ENCODE assay signal across 8 mouse cellular contexts in the genomic region with DNA sequence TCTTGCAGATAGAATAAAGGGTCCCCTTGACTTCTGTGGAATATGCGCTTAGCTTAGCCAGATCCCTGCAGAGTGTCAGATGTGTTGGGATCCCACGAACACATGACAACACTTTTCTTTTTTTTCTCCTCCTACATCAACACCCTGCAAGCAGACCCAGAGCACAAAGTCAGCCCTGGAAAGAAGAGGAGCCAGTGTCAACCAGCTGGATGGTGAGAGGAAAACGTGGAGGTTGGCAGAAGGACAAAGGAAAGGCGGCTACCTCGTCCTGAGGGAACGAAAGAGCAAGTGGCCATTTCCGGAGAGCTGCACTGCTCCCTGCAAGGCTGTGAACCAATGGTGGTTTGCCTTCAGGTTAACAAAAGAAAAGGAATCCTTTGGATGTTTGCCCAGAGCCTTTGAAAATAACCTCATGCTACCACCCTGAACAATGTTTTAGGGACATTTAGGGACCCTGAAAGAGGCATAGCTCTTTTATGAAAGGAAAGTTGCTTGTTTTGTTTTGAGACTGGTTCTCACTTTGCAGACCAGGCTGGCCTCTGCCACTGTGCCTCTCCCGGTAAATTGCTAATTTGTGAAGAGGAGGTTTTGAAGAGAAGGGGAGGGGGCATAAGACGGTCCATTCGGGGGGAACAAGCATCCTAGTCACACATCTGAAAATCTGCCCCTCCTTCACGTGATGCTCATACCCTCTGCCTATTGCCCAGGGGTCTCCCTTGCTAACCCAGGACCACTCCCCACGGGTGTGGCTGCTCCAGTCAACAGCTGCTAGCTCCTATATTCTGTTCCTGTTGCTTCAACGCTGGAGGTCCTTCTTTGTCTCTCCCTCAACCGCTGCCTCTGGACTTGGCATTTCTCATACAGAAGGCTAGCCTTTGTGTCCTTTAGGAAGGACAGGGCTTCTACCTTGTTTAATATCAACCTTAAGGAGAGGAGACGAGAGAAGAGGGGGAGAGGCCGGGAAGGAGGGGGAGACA. TPM values are rescaled to one million over a fixed set of nuclear protein-coding genes. Genes with fewer than 3 reads are reported as not detected.
A peak's percentile ranks its signal among the peaks of the same experiment; 100 is the strongest.
DNase-seq lines count a peak whose midpoint lies in the region; ATAC-seq and TF ChIP-seq lines count a peak whose summit lies in the region.

No protein-coding gene starts in this region.

- 15% methylated on average over 16 of the region's 16 CpGs for WGBS in forebrain, embryonic 10.5 days
- 7% methylated on average over 16 of the region's 16 CpGs for WGBS in hindbrain, embryonic 14.5 days
- WGBS in lung, embryonic 15.5 days: 15% methylated on average over 16 of the region's 16 CpGs
- WGBS in stomach, postnatal 0 days: 17% methylated on average over 16 of the region's 16 CpGs

- no peaks in the 10 kb centered on the region for H3K36me3 ChIP-seq in forebrain, embryonic 10.5 days (replicated peaks)
- no peaks in the 10 kb centered on the region for H3K36me3 ChIP-seq in hindbrain, embryonic 14.5 days (replicated peaks; ENCODE audit: control insufficient read depth, insufficient read depth)
- H3K36me3 ChIP-seq in lung, embryonic 15.5 days: no peaks in the 10 kb centered on the region
- no peaks in the 10 kb centered on the region for H3K36me3 ChIP-seq in stomach, postnatal 0 days (ENCODE audit: control insufficient read depth, insufficient read depth, low read length)

- H3K9ac ChIP-seq in hindbrain, embryonic 14.5 days: peak overlapping the region; percentile 46; the same call in 1 of the 2 replicates
- peak overlapping the region; percentile 20; the same call in 1 of the 2 replicates for H3K9ac ChIP-seq in lung, embryonic 15.5 days
- peak overlapping the region; percentile 50 for H3K9ac ChIP-seq in stomach, postnatal 0 days (ENCODE audit: low read length)

- peak overlapping the region; percentile 49 for H3K4me3 ChIP-seq in forebrain, embryonic 10.5 days
- no peak overlapping the region for H3K4me3 ChIP-seq in hindbrain, embryonic 14.5 days (replicated peaks; ENCODE audit: low read length)
- H3K4me3 ChIP-seq in lung, embryonic 15.5 days: peak overlapping the region; percentile 44; the same call in 1 of the 2 replicates
- H3K4me3 ChIP-seq in stomach, postnatal 0 days (ENCODE audit: low read depth, low read length): no peak overlapping the region

- no peak for TF ChIP-seq CTCF in stomach, postnatal 0 days (IDR thresholded peaks at IDR 0.05; ENCODE audit: low read depth)

- peaks cover 60% of the 10 kb centered on the region for H3K4me1 ChIP-seq in forebrain, embryonic 10.5 days
- peaks cover 23% of the 10 kb centered on the region for H3K4me1 ChIP-seq in hindbrain, embryonic 14.5 days (replicated peaks; ENCODE audit: control insufficient read depth, insufficient read depth, low read length)
- peaks cover 34% of the 10 kb centered on the region for H3K4me1 ChIP-seq in lung, embryonic 15.5 days
- 0 out of 2 replicates have a peak, but pooled peaks cover 2% of the 10 kb centered on the region for H3K4me1 ChIP-seq in stomach, postnatal 0 days (replicated peaks; ENCODE audit: control insufficient read depth, insufficient read depth)

- no peaks in the 10 kb centered on the region for H3K9me3 ChIP-seq in forebrain, embryonic 10.5 days
- no peaks in the 10 kb centered on the region for H3K9me3 ChIP-seq in hindbrain, embryonic 14.5 days (ENCODE audit: control insufficient read depth, low read length)
- no peaks in the 10 kb centered on the region for H3K9me3 ChIP-seq in lung, embryonic 15.5 days
- H3K9me3 ChIP-seq in stomach, postnatal 0 days (ENCODE audit: control insufficient read depth, low read length): no peaks in the 10 kb centered on the region

- ATAC-seq in hindbrain, embryonic 14.5 days (ENCODE audit: low FRiP score): peak; percentile 39
- peak; percentile 8; the same call in 1 of the 2 replicates for ATAC-seq in lung, embryonic 15.5 days (ENCODE audit: borderline replicate concordance, extremely low read depth, low FRiP score, low TSS enrichment)
- no peak for ATAC-seq in stomach, postnatal 0 days (ENCODE audit: low FRiP score, low TSS enrichment)

- peak overlapping the region; percentile 92 for H3K27ac ChIP-seq in forebrain, embryonic 10.5 days
- H3K27ac ChIP-seq in hindbrain, embryonic 14.5 days: peak overlapping the region; percentile 87
- peak overlapping the region; percentile 92 for H3K27ac ChIP-seq in lung, embryonic 15.5 days
- H3K27ac ChIP-seq in stomach, postnatal 0 days (replicated peaks): 0 out of 2 replicates have a peak overlapping the region, but pooled peaks have one; percentile 13

- DNase-seq in adrenal gland, adult (ENCODE audit: inconsistent age in 2 of 2, low spot score in 1 of 2): peak; percentile 55 to 84
- no peak for DNase-seq in adrenal gland, postnatal 4 days (ENCODE audit: low spot score in 2 of 2)
- DNase-seq in adrenal gland, postnatal 36 days: peak; percentile 20 to 50
- peak; percentile 52 for DNase-seq in forebrain, embryonic 10.5 days (ENCODE audit: extremely low spot score, low spot score)
- peak; percentile 52 for DNase-seq in hindbrain, embryonic 14.5 days (ENCODE audit: low spot score)
- DNase-seq in stomach, postnatal 0 days (ENCODE audit: low spot score): no peak
- no peak for DNase-seq in frontal cortex, postnatal 10 days (ENCODE audit: low spot score in 2 of 2)

- peak overlapping the region; percentile 63 for H3K4me2 ChIP-seq in hindbrain, embryonic 14.5 days (replicated peaks)
- peak overlapping the region; percentile 65 for H3K4me2 ChIP-seq in lung, embryonic 15.5 days
- peak overlapping the region; percentile 56 for H3K4me2 ChIP-seq in stomach, postnatal 0 days (replicated peaks; ENCODE audit: low read depth)

- H3K27me3 ChIP-seq in forebrain, embryonic 10.5 days (ENCODE audit: poor library complexity, severe bottlenecking): peaks cover 19% of the 10 kb centered on the region
- H3K27me3 ChIP-seq in hindbrain, embryonic 14.5 days (ENCODE audit: control insufficient read depth, insufficient read depth, low read length): no peaks in the 10 kb centered on the region
- no peaks in the 10 kb centered on the region for H3K27me3 ChIP-seq in lung, embryonic 15.5 days
- H3K27me3 ChIP-seq in stomach, postnatal 0 days (ENCODE audit: control insufficient read depth, insufficient read depth, low read length): no peaks in the 10 kb centered on the region

- no peak for TF ChIP-seq EP300 in stomach, postnatal 0 days (optimal IDR thresholded peaks at IDR 0.05)

RNA-seq across cellular contexts. Expression of gene Ndufb4, which starts 29.2 kb away (rescaled TPM):
- total RNA-seq in adrenal gland, postnatal 4 days (2021): 100 to 1,000 TPM; 108 to 117 TPM
- 100 to 1,000 TPM; 127 to 152 TPM for total RNA-seq in adrenal gland, postnatal 36 days (2021)
- 44.8 and 47.6 TPM in 2 replicates for polyA plus RNA-seq in forebrain, embryonic 10.5 days (2016; fragmentation: Nextera tagmentation; extraction: Ambion mirVana)
- 64.5 and 69.9 TPM in 2 replicates for polyA plus RNA-seq in hindbrain, embryonic 14.5 days (2014; fragmentation: Nextera tagmentation; extraction: Ambion mirVana)
- 48.8 and 53.6 TPM in 2 replicates for polyA plus RNA-seq in lung, embryonic 15.5 days (2015; fragmentation: Nextera tagmentation; extraction: Ambion mirVana)
- 101 and 119 TPM in 2 replicates for polyA plus RNA-seq in stomach, postnatal 0 days (2015; fragmentation: Nextera tagmentation; extraction: Ambion mirVana)

Comparison
In these comparisons a context has a peak if more than half of its experiments do, and no peak if none do; other contexts are left out.
1. DNase-seq: peak in adrenal gland, adult (2 of 2), adrenal gland, postnatal 36 days (2 of 2), forebrain, embryonic 10.5 days (single experiment) and hindbrain, embryonic 14.5 days (single experiment); none in adrenal gland, postnatal 4 days (0 of 2), stomach, postnatal 0 days (single experiment) and frontal cortex, postnatal 10 days (0 of 2).
2. H3K27ac ChIP-seq: peak in every context shown above with its lines; median percentile 92 in forebrain, embryonic 10.5 days; 92 in lung, embryonic 15.5 days; 87 in hindbrain, embryonic 14.5 days; 13 in stomach, postnatal 0 days.
3. H3K4me3 ChIP-seq: peak in forebrain, embryonic 10.5 days (single experiment) and lung, embryonic 15.5 days (single experiment); none in hindbrain, embryonic 14.5 days (single experiment) and stomach, postnatal 0 days (single experiment).
4. Peak in every context shown above with its lines, with median percentiles within 50 percentile points of each other: H3K4me2 ChIP-seq and H3K9ac ChIP-seq.